Mouse (Mus musculus) layer of hippocampus, adult 2 months (tissue): ENCODE results near the gene Knstrn. TPM values are rescaled to one million over a fixed set of nuclear protein-coding genes. Genes with fewer than 3 reads are reported as not detected.

Source experiments
- DNase-seq, 2 experiments: peaks; one replicate each; pipeline ENCODE4 v3.0.0; 2022; ENCODE audit warnings: low spot score in 2 of 2
- H3K27ac ChIP-seq: fragments of 200-600 bp; 2 replicates; pipeline ENCODE4 v1.8.1; 2022
- H3K4me3 ChIP-seq: fragments of 200-600 bp; 2 replicates; pipeline ENCODE4 v1.8.1; 2022; ENCODE audit warnings: mild to moderate bottlenecking
- CTCF ChIP-seq: fragments of 200-600 bp; conservative IDR thresholded peaks from 2 replicates; pipeline ENCODE4 v1.8.1; 2022; ENCODE audit warnings: antibody characterized with exemption, mild to moderate bottlenecking, moderate library complexity
- total RNA-seq, 2 experiments: library from RNA; stranded (reverse); gene quantifications; 2 replicates each; pipeline ENCODE4 v1.2.3; 2021

Gene Knstrn
- total RNA-seq, 2 experiments from 2014 or later, result 1.5 to 3.2 TPM

- no peak overlapping the region for H3K27ac ChIP-seq
- TF ChIP-seq CTCF, result no peak
- DNase-seq, result no peak
- no peak overlapping the region for H3K4me3 ChIP-seq
Measured at GRCm38 (mm10) chr2:118802542-118803118, 11.2 kb upstream of the Knstrn start.

GRCm38 (mm10) chr2:118804474-118804873, 9.3 kb upstream of the Knstrn start:
- Histone ChIP-seq H3K4me3 (no peak overlapping the region), H3K27ac (no peak overlapping the region)
- DNase-seq, result no peak
- TF ChIP-seq CTCF, result no peak

GRCm38 (mm10) chr2:118805137-118805536, 8.7 kb upstream of the Knstrn start:
- Histone ChIP-seq H3K4me3 (no peak overlapping the region), H3K27ac (no peak overlapping the region)
- TF ChIP-seq CTCF, result no peak
- no peak for DNase-seq

GRCm38 (mm10) chr2:118805756-118806155, 8.0 kb upstream of the Knstrn start:
- no peak overlapping the region for H3K4me3 ChIP-seq
- no peak for DNase-seq
- no peak overlapping the region for H3K27ac ChIP-seq
- no peak for TF ChIP-seq CTCF

- no peak for TF ChIP-seq CTCF
- no peak for DNase-seq
- H3K27ac ChIP-seq, result no peak overlapping the region
- H3K4me3 ChIP-seq, result no peak overlapping the region
Measured at GRCm38 (mm10) chr2:118806860-118807259, 6.9 kb upstream of the Knstrn start.

GRCm38 (mm10) chr2:118810861-118811260, 2.9 kb upstream of the Knstrn start:
- H3K27ac ChIP-seq, result no peak overlapping the region
- no peak overlapping the region for H3K4me3 ChIP-seq
- no peak for DNase-seq
- TF ChIP-seq CTCF, result no peak

- no peak for TF ChIP-seq CTCF
- no peak overlapping the region for H3K4me3 ChIP-seq
- DNase-seq, result no peak
- no peak overlapping the region for H3K27ac ChIP-seq
Measured at GRCm38 (mm10) chr2:118812724-118813123, 1.1 kb upstream of the Knstrn start.

- Histone ChIP-seq H3K27ac (no peak overlapping the region), H3K4me3 (no peak overlapping the region)
- no peak for DNase-seq
- no peak for TF ChIP-seq CTCF
Measured at GRCm38 (mm10) chr2:118822800-118823199, 9.0 kb downstream of the Knstrn start.

GRCm38 (mm10) chr2:118824396-118824795, 10.6 kb downstream of the Knstrn start:
- TF ChIP-seq CTCF, result no peak
- no peak overlapping the region for H3K4me3 ChIP-seq
- no peak overlapping the region for H3K27ac ChIP-seq
- DNase-seq, result no peak

- Histone ChIP-seq H3K4me3 (no peak overlapping the region), H3K27ac (no peak overlapping the region)
- DNase-seq, result no peak
- no peak for TF ChIP-seq CTCF
Measured at GRCm38 (mm10) chr2:118829096-118829495, 15.3 kb downstream of the Knstrn start.

- no peak for DNase-seq
- Histone ChIP-seq H3K27ac (no peak overlapping the region), H3K4me3 (no peak overlapping the region)
- TF ChIP-seq CTCF, result no peak
Measured at GRCm38 (mm10) chr2:118834061-118834460, 20.3 kb downstream of the Knstrn start.

- TF ChIP-seq CTCF, result no peak
- Histone ChIP-seq H3K4me3 (no peak overlapping the region), H3K27ac (no peak overlapping the region)
- no peak for DNase-seq
Measured at GRCm38 (mm10) chr2:118835115-118835514, 21.3 kb downstream of the Knstrn start.

GRCm38 (mm10) chr2:118838330-118838729, 24.5 kb downstream of the Knstrn start:
- Histone ChIP-seq H3K4me3 (no peak overlapping the region), H3K27ac (no peak overlapping the region)
- no peak for DNase-seq
- TF ChIP-seq CTCF, result no peak

GRCm38 (mm10) chr2:118841186-118841585, 27.4 kb downstream of the Knstrn start:
- H3K4me3 ChIP-seq, result no peak overlapping the region
- DNase-seq, result no peak
- no peak for TF ChIP-seq CTCF
- no peak overlapping the region for H3K27ac ChIP-seq

- no peak for TF ChIP-seq CTCF
- DNase-seq, result no peak
- Histone ChIP-seq H3K27ac (no peak overlapping the region), H3K4me3 (no peak overlapping the region)
Measured at GRCm38 (mm10) chr2:118841774-118842173, 28.0 kb downstream of the Knstrn start.
